Mouse (Mus musculus) v-Abl transformed pro-B cells (cell line): ENCODE results near the gene Vmn1r25.
"Not testable (repeated sequence)": the region's sequence is repeated elsewhere in the genome, so short reads cannot be mapped to it uniquely, and the experiment has no call there.

Experiments used
- in situ Hi-C, 2 experiments: fragments of 400-800 bp; cut with MboI; formaldehyde crosslinking; loops; one replicate each; pipeline ENCODE4 v1.15.1; 2025; ENCODE audit not compliant: unreplicated experiment in 2 of 2

Gene Vmn1r25

DNA sequence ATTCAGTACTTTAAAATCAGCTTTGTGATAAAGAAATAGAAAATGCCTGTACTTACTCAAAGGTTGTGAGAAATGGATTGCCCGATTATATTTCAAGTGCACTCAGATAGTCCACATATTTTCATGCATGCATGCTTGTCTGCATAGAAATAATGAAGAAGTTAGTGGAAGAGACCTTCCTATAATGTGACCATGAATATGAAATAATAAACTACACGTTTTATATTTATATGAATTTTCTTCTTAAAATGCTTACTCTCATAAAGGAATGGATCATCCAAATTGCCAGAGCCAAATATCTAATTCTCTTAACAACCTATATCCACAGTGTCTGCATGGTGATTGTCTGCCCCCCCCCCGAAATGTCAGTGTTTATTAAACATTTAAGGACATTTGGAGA is at the start of gene Vmn1r25:
Gene Vmn1r25, minus strand, starts transcription at position 101 of the 400 bp plus-strand sequence.
- in situ Hi-C loops = no loop called here

DNA sequence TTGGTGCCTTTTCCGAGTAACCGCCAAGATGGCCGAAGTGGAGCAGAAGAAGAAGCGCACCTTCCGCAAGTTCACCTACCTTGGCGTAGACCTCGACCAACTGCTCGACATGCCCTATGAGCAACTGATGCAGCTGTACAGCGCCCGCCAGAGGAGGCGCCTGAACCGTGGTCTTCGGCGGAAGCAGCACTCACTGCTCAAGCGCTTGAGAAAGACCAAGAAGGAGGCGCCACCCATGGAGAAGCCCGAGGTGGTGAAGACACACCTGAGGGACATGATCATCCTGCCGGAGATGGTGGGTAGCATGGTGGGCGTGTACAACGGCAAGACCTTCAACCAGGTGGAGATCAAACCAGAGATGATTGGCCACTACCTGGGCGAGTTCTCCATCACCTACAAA is 36.9 kb upstream of the Vmn1r25 start:
- in situ Hi-C loops = not testable (repeated sequence)

GRCm38 (mm10) chr6:58015059-58015458 is 34.4 kb upstream of the Vmn1r25 start, which contains the start of gene Vmn1r26:
Gene Vmn1r26, minus strand, starts transcription at chr6:58015159.
- in situ Hi-C loops = no loop called here

DNA sequence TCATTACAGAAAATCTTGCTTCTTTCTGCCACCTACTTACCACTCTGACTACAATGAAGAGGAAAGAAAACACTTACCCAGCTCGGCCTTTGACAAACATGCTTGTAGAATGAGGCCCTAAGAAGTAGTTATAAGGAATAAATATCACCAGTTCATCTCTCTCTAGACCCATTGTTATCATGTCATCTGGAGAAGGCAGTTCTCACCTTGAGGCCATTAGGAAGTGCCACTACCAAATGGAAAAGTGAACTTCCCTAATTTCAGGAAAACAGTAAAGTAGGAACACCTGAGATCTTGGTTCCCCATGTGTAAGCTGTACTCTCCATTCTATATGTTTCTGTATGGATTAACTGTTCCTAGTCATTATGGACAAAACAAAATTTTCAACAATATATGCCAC is 19.2 kb downstream of the Vmn1r25 start, which contains the start of gene Vmn1r24:
Gene Vmn1r24, minus strand, starts transcription at position 101 of the 400 bp plus-strand sequence.
- in situ Hi-C loops = not testable (repeated sequence)
